Comparison of ENCODE assay signal across 11 mouse cellular contexts in the genomic region with DNA sequence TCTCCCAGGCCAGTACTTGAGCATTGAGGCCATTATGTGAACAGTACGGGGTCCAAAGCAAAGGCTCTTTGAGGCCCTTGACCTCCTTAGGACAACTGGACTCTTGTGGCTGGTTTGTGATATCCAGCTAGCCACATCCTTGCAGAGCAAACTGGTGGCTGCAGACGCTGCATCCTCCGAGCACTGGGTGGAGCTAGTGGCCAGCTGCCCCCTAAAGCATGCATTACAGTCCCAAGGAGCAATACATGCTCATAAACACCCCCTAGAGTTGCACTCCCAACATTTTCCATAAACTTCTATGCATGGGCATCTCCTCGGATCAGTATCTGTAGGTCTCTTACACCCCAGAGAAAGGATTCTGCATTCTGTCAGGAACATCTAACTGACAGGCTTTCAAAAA.
DNase-seq lines count a peak whose midpoint lies in the region; ATAC-seq and TF ChIP-seq lines count a peak whose summit lies in the region.
"Had no signal": no experiment of that assay in that cellular context is flagged by ENCODE, and none has a peak within 500 bp of the region (broad histone marks: within the 10 kb centered on the region; RNA-seq: fewer than 3 reads in every experiment).

No protein-coding gene starts in this region.

- WGBS in hindbrain, embryonic 14.5 days: 50% methylated on average over 4 of the region's 4 CpGs
- 49% methylated on average over 4 of the region's 4 CpGs for WGBS in hindbrain, embryonic 16.5 days
- WGBS in limb, embryonic 12.5 days: 55% methylated on average over 4 of the region's 4 CpGs

- dilution Hi-C loops in CH12.LX (cut with MboI; ENCODE audit: extremely low pct_ligation_motif_present, extremely low pct_unique_long_range_greater_than_20kb, low sequenced_read_pairs): no loop called here

- H3K27ac ChIP-seq in hindbrain, embryonic 14.5 days: peak overlapping the region; percentile 51; the same call in 1 of the 2 replicates
- H3K27ac ChIP-seq in hindbrain, embryonic 16.5 days (ENCODE audit: low read depth, low read length): no peak overlapping the region
- no peak overlapping the region for H3K27ac ChIP-seq in CH12.LX (ENCODE audit: insufficient read depth, low read depth)
- H3K27ac ChIP-seq in limb, embryonic 12.5 days: peak overlapping the region; percentile 32; the same call in 1 of the 2 replicates

- no peak for TF ChIP-seq EP300 in CH12.LX (IDR thresholded peaks at IDR 0.05; ENCODE audit: low read length)

- in situ Hi-C loops in CH12.LX (cut with MboI; ENCODE audit: low pct_ligation_motif_present, low pct_unique_long_range_greater_than_20kb, low sequenced_read_pairs): no loop called here

- no peak overlapping the region for H3K9ac ChIP-seq in hindbrain, embryonic 14.5 days
- H3K9ac ChIP-seq in hindbrain, embryonic 16.5 days (ENCODE audit: low read depth, low read length): no peak overlapping the region
- no peak overlapping the region for H3K9ac ChIP-seq in CH12.LX (ENCODE audit: insufficient read depth, low read depth)
- H3K9ac ChIP-seq in limb, embryonic 12.5 days (replicated peaks): no peak overlapping the region

- no peak overlapping the region for H3K4me2 ChIP-seq in hindbrain, embryonic 14.5 days (replicated peaks)
- H3K4me2 ChIP-seq in hindbrain, embryonic 16.5 days (ENCODE audit: low read length): no peak overlapping the region
- H3K4me2 ChIP-seq in CH12.LX (ENCODE audit: insufficient read depth, low read depth, poor library complexity, severe bottlenecking): no peak overlapping the region
- no peak overlapping the region for H3K4me2 ChIP-seq in limb, embryonic 12.5 days

- peak in 1 of 2 experiments; percentile 57; a peak in 2 of 4 replicates for TF ChIP-seq CTCF in CH12.LX (conservative IDR thresholded peaks at IDR 0.05 in 1 of 2, IDR thresholded peaks at IDR 0.05 in 1 of 2; ENCODE audit: low read depth in 2 of 2, low read length in 2 of 2)

- no peak for TF ChIP-seq POLR2A in CH12.LX (IDR thresholded peaks at IDR 0.05; ENCODE audit: low read depth, low read length)

- no peak for DNase-seq in hindbrain, embryonic 14.5 days (ENCODE audit: low spot score)
- DNase-seq in 416B (ENCODE audit: low read depth) (peak; percentile 24), CH12.LX (ENCODE audit: extremely low read depth) (no peak)
- DNase-seq in Muller cell, postnatal 12 days (ENCODE audit: inconsistent ontology term): no peak
- no peak for DNase-seq in kidney, postnatal 36 days
- DNase-seq: heart, postnatal 14 days; spleen, adult 18-20 months; thymus, postnatal 4 days had no signal

- peak; percentile 52 for TF ChIP-seq RAD21 in CH12.LX (IDR thresholded peaks at IDR 0.05; ENCODE audit: low read depth, low read length)

- H3K27me3 ChIP-seq in hindbrain, embryonic 14.5 days (ENCODE audit: control insufficient read depth, insufficient read depth, low read length): no peaks in the 10 kb centered on the region
- no peaks in the 10 kb centered on the region for H3K27me3 ChIP-seq in hindbrain, embryonic 16.5 days (replicated peaks; ENCODE audit: control insufficient read depth, insufficient read depth, low read length)
- H3K27me3 ChIP-seq in CH12.LX (replicated peaks): no peaks in the 10 kb centered on the region
- H3K27me3 ChIP-seq in limb, embryonic 12.5 days: no peaks in the 10 kb centered on the region
- H3K27me3 ChIP-seq: Patski had no signal

- no peaks in the 10 kb centered on the region for H3K79me2 ChIP-seq in CH12.LX (replicated peaks; ENCODE audit: control insufficient read depth, extremely low read depth, insufficient read depth, poor library complexity, severe bottlenecking)

- ATAC-seq in hindbrain, embryonic 14.5 days (ENCODE audit: low FRiP score): no peak
- no peak for ATAC-seq in hindbrain, embryonic 16.5 days
- ATAC-seq in limb, embryonic 12.5 days (ENCODE audit: insufficient number of reproducible peaks, insufficient read depth, low FRiP score, low TSS enrichment, low read depth): no peak

- no peaks in the 10 kb centered on the region for H3K36me3 ChIP-seq in hindbrain, embryonic 14.5 days (replicated peaks; ENCODE audit: control insufficient read depth, insufficient read depth)
- no peaks in the 10 kb centered on the region for H3K36me3 ChIP-seq in hindbrain, embryonic 16.5 days (ENCODE audit: control insufficient read depth, insufficient read depth, low read length)
- H3K36me3 ChIP-seq in CH12.LX (replicated peaks in 1 of 2; ENCODE audit: control insufficient read depth in 1 of 2, insufficient read depth in 1 of 2, low read length in 1 of 2): no peaks in the 10 kb centered on the region
- H3K36me3 ChIP-seq in limb, embryonic 12.5 days: no peaks in the 10 kb centered on the region

- no peak overlapping the region for H3K4me3 ChIP-seq in hindbrain, embryonic 14.5 days (replicated peaks; ENCODE audit: low read length)
- H3K4me3 ChIP-seq in hindbrain, embryonic 16.5 days (ENCODE audit: low read length): no peak overlapping the region
- H3K4me3 ChIP-seq in CH12.LX (replicated peaks in 1 of 3; ENCODE audit: low read depth in 2 of 3, low read length in 2 of 3, poor library complexity in 1 of 3): no peak overlapping the region
- no peak overlapping the region for H3K4me3 ChIP-seq in limb, embryonic 12.5 days (replicated peaks)

- H3K9me3 ChIP-seq in hindbrain, embryonic 14.5 days (ENCODE audit: control insufficient read depth, low read length): no peaks in the 10 kb centered on the region
- H3K9me3 ChIP-seq in hindbrain, embryonic 16.5 days (ENCODE audit: control insufficient read depth, low read length): no peaks in the 10 kb centered on the region
- H3K9me3 ChIP-seq in CH12.LX (replicated peaks; ENCODE audit: low read length): no peaks in the 10 kb centered on the region
- H3K9me3 ChIP-seq in limb, embryonic 12.5 days: no peaks in the 10 kb centered on the region; the same call in 1 of the 2 replicates

- peaks cover 38% of the 10 kb centered on the region for H3K4me1 ChIP-seq in hindbrain, embryonic 14.5 days (replicated peaks; ENCODE audit: control insufficient read depth, insufficient read depth, low read length)
- H3K4me1 ChIP-seq in hindbrain, embryonic 16.5 days (ENCODE audit: control insufficient read depth, insufficient read depth, low read depth, low read length): peaks cover 23% of the 10 kb centered on the region
- peaks cover 25 to 81% of the 10 kb centered on the region in 2 experiments for H3K4me1 ChIP-seq in CH12.LX (ENCODE audit: control insufficient read depth in 1 of 2, insufficient read depth in 2 of 2)
- H3K4me1 ChIP-seq in limb, embryonic 12.5 days (replicated peaks): peaks cover 45% of the 10 kb centered on the region

TF ChIP-seq in CH12.LX, 34 proteins besides CTCF, POLR2A, EP300 and RAD21:
- TF ChIP-seq SMC3 (IDR thresholded peaks at IDR 0.05; ENCODE audit: low read depth, low read length) (peak; percentile 59), BHLHE40 (IDR thresholded peaks at IDR 0.05; ENCODE audit: low read depth, low read length) (no peak), E2F4 (IDR thresholded peaks at IDR 0.05; ENCODE audit: insufficient replicate concordance, low read depth, low read length) (no peak), HCFC1 (IDR thresholded peaks at IDR 0.05; ENCODE audit: low read depth, low read length) (no peak)

Comparison
In these comparisons a context has a peak if more than half of its experiments do, and no peak if none do; other contexts are left out.
1. H3K27ac ChIP-seq: peak in hindbrain, embryonic 14.5 days (single experiment) and limb, embryonic 12.5 days (single experiment); none in hindbrain, embryonic 16.5 days (single experiment) and CH12.LX (single experiment).